Mouse (Mus musculus) stomach, embryonic 16.5 days (tissue): ENCODE measurements at regions not wholly inside any gene's neighbourhood (a gene's known extent, or its start where the extent isn't known, plus 50 kb on each side); places are given as distances from the start of the nearest gene placed in this dataset.

Source experiments
- ATAC-seq: fragments of 200-750 bp; cut with Nextera tagmentation; 2 replicates; pipeline ENCODE4 v1.8.0; 2017; ENCODE audit warnings: moderate number of reproducible peaks, moderate TSS enrichment; ENCODE audit not compliant: insufficient read depth, low FRiP score
- H3K27ac ChIP-seq: fragments of 300-500 bp; sonication (generic); 2 replicates; pipeline ENCODE4 v1.5.1; 2014; ENCODE audit warnings: low read length
- H3K27me3 ChIP-seq: fragments of 300-500 bp; sonication (generic); 2 replicates; pipeline ENCODE4 v1.6.1; 2014; ENCODE audit warnings: low read length, control low read depth, mixed read lengths; ENCODE audit not compliant: control insufficient read depth, insufficient read depth
- H3K36me3 ChIP-seq: fragments of 300-500 bp; sonication (generic); 2 replicates; pipeline ENCODE4 v1.6.1; 2014; ENCODE audit warnings: low read length; ENCODE audit not compliant: control insufficient read depth, insufficient read depth
- H3K4me1 ChIP-seq: fragments of 300-500 bp; sonication (generic); 2 replicates; pipeline ENCODE4 v1.6.1; 2014; ENCODE audit warnings: low read length, control low read depth, mixed read lengths; ENCODE audit not compliant: control insufficient read depth, insufficient read depth
- H3K4me2 ChIP-seq: fragments of 300-500 bp; sonication (generic); 2 replicates; pipeline ENCODE4 v1.6.1; 2014; ENCODE audit warnings: low read depth, low read length, mixed read lengths
- H3K4me3 ChIP-seq: fragments of 300-500 bp; sonication (generic); replicated peaks from 2 replicates; pipeline ENCODE4 v1.5.1; 2014; ENCODE audit warnings: mild to moderate bottlenecking, low read length
- H3K9ac ChIP-seq: fragments of 300-500 bp; sonication (generic); 2 replicates; pipeline ENCODE4 v1.6.1; 2014; ENCODE audit warnings: low read length
- H3K9me3 ChIP-seq: fragments of 300-500 bp; sonication (generic); replicated peaks from 2 replicates; pipeline ENCODE4 v1.6.1; 2016; ENCODE audit warnings: low read length, control low read depth; ENCODE audit not compliant: control insufficient read depth
- WGBS: fragments of 180-500 bp; shearing (Covaris S2); extraction: QIAGEN DNeasy Blood & Tissue Kit; methylation state at CpG from one replicate; pipeline ENCODE4 v1.1.7; 2014; 5-methylcytosine and 5-hydroxymethylcytosine counted together

DNA sequence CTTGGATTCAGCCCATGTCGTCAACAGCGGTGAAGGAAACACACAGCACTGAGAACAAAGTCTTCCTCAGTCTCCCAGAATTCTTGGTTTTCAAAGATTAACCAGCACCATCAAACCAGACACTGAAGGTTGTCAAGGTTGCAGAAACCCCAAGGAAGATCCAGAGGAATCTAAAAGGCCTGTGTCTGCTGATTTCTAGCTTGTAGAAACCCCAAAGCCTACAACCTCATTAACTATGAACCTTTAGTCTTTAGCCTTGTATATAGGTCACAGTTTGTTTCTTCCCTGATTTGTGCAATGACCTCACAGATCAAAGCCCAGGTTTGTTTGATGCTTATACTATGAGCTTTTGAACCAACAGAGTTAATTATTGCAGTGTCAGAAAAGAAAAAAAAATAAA lies 497.1 kb upstream of the Tnp1 start:
- Histone ChIP-seq H3K27ac (no peak overlapping the region), H3K4me2 (no peak overlapping the region), H3K4me3 (no peak overlapping the region), H3K4me1 (no peaks in the 10 kb centered on the region; the same call in 1 of the 2 replicates), H3K27me3 (no peaks in the 10 kb centered on the region), H3K9me3 (no peaks in the 10 kb centered on the region), H3K9ac (no peak overlapping the region), H3K36me3 (no peaks in the 10 kb centered on the region)
- no peak for ATAC-seq
- WGBS, result 97% methylated on average over 2 of the region's 2 CpGs

- no peak overlapping the region for H3K9ac ChIP-seq
- H3K27me3 ChIP-seq, result no peaks in the 10 kb centered on the region
- H3K4me3 ChIP-seq, result no peak overlapping the region
- peaks cover 7% of the 10 kb centered on the region for H3K4me1 ChIP-seq
- no peak overlapping the region for H3K4me2 ChIP-seq
- 37% methylated on average over 10 of the region's 10 CpGs for WGBS
- H3K9me3 ChIP-seq, result no peaks in the 10 kb centered on the region
- H3K36me3 ChIP-seq, result no peaks in the 10 kb centered on the region
- H3K27ac ChIP-seq, result peak overlapping the region; percentile 60
- ATAC-seq, result peak; percentile 62
Observed at GRCm38 (mm10) chr1:73507071-73507754, 491.5 kb upstream of the Tnp1 start.

DNA sequence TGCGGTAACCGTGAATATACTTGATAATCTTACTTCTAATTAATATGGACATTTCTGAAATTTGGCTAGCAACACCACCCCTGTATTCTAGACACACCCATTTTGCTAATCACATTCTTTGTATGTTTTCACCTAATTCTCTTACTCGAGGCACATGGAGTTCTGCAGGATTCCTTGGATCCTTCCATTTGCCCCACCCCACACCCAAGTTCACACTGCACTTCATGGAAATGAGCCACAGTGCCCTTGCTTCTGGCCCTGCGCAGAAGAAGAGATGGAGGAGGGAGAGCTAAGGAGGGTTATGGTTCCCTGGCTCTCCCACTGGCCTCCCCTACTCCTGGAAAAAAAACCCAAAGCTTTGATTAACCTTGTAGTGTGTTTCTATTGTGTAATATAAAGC lies 487.9 kb upstream of the Tnp1 start:
- Histone ChIP-seq H3K4me1 (peaks cover 7% of the 10 kb centered on the region), H3K9me3 (no peaks in the 10 kb centered on the region), H3K27ac (peak overlapping the region; percentile 15; the same call in 1 of the 2 replicates), H3K36me3 (no peaks in the 10 kb centered on the region), H3K27me3 (no peaks in the 10 kb centered on the region), H3K4me3 (no peak overlapping the region), H3K4me2 (no peak overlapping the region), H3K9ac (no peak overlapping the region)
- ATAC-seq, result no peak
- WGBS, result 82% methylated on average over 4 of the region's 4 CpGs

DNA sequence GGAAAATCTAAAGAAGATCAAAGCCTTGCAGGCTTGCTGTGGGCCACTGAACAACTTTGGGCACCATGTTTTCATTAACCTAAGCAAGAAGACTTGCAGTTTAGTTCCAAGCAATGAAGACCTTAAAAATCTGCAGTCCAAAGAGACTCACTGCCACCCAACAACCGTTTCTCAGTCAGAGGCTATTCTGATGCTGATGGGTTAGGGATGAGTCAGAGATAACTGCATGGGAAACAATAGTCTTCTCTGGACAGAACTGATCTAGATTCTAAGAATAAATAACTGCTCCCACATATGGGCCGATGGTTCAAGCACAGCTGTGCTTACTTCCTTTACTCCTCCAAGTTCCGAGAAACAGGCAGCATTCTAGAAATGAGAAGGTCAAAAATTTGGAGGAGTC lies 485.0 kb upstream of the Tnp1 start:
- Histone ChIP-seq H3K4me2 (no peak overlapping the region), H3K27ac (no peak overlapping the region), H3K9ac (no peak overlapping the region), H3K4me1 (no peaks in the 10 kb centered on the region), H3K36me3 (no peaks in the 10 kb centered on the region), H3K27me3 (no peaks in the 10 kb centered on the region), H3K4me3 (no peak overlapping the region), H3K9me3 (no peaks in the 10 kb centered on the region)
- WGBS, result 75% methylated on average over 3 of the region's 3 CpGs
- no peak for ATAC-seq

DNA sequence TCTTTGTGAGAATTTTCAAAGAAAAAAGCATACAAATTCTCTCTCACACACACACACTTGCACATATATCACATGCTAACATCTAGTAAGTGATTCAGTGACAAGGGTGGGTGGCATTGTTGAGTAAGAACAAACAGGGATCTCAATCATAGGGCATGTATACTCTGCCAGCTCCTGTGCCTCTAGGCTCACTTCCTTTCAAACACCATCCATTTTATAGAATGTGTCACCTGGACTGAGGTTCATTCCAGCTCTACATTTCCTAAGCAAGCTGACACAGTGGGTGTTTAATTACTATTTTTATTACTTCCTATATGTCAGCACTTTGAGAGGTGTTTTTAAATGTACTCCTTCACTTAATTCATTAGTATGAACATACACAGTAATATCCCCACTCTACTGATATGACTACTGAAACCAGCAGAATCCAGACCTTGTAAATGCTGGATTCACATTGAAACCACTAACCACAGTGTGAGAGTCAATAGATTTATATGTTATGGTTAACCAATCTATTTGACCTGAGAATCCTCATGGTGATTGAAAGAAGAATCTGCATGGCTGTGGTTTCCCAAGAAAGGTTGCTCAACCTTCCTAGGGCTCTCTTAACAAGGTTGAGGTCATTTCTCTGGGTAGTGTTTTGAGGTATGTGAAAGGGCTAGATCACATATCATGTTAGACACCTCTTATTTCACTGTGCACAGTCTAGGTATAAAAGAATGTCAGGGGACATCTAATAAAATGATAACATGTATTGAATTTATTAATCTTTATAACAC lies 480.5 kb upstream of the Tnp1 start:
- H3K4me3 ChIP-seq, result no peak overlapping the region
- no peak overlapping the region for H3K4me2 ChIP-seq
- no peaks in the 10 kb centered on the region for H3K9me3 ChIP-seq
- no peaks in the 10 kb centered on the region for H3K27me3 ChIP-seq
- H3K4me1 ChIP-seq, result no peaks in the 10 kb centered on the region
- H3K9ac ChIP-seq, result no peak overlapping the region
- no peak for ATAC-seq
- H3K36me3 ChIP-seq, result no peaks in the 10 kb centered on the region
- no peak overlapping the region for H3K27ac ChIP-seq

- no peak for ATAC-seq
- H3K36me3 ChIP-seq, result no peaks in the 10 kb centered on the region
- peaks cover 3% of the 10 kb centered on the region; the same call in 1 of the 2 replicates for H3K4me1 ChIP-seq
- no peak overlapping the region for H3K4me3 ChIP-seq
- no peak overlapping the region for H3K27ac ChIP-seq
- no peaks in the 10 kb centered on the region for H3K9me3 ChIP-seq
- H3K9ac ChIP-seq, result no peak overlapping the region
- no peaks in the 10 kb centered on the region for H3K27me3 ChIP-seq
- 66% methylated on average over 2 of the region's 2 CpGs for WGBS
- no peak overlapping the region for H3K4me2 ChIP-seq
Observed at GRCm38 (mm10) chr1:73481956-73482355, 466.2 kb upstream of the Tnp1 start.

DNA sequence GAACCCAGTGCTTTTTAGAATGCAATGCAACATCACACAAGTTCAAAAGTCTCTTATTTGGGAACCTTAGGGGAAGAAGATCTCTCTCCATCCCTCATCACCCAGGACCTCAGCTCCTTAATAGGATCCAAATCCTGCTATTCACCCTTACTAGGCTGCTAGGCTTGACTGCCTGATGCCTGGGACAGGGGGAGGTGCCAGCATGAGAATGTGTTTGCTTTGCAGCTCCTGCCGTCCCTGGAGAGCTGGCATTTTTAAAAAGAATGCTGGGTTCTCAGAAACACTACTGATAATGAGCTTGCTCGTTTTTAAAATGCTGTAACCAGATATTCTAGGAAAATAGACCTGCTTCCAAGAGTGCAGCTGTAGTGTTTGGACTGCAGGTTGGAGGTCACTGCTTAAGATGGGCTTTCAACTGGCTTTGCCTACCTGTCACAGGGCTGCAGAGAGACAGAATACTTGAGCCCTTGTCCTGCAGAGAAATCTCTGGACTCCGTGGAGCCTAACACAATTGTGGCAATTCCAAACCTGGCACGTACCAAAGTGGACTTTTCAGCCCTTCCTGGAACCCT lies 463.7 kb upstream of the Tnp1 start:
- Histone ChIP-seq H3K27ac (no peak overlapping the region), H3K4me1 (no peaks in the 10 kb centered on the region), H3K36me3 (no peaks in the 10 kb centered on the region), H3K4me3 (no peak overlapping the region), H3K9me3 (no peaks in the 10 kb centered on the region), H3K4me2 (no peak overlapping the region), H3K9ac (no peak overlapping the region), H3K27me3 (no peaks in the 10 kb centered on the region)
- ATAC-seq, result no peak
- WGBS, result 41% methylated on average over 4 of the region's 4 CpGs

DNA sequence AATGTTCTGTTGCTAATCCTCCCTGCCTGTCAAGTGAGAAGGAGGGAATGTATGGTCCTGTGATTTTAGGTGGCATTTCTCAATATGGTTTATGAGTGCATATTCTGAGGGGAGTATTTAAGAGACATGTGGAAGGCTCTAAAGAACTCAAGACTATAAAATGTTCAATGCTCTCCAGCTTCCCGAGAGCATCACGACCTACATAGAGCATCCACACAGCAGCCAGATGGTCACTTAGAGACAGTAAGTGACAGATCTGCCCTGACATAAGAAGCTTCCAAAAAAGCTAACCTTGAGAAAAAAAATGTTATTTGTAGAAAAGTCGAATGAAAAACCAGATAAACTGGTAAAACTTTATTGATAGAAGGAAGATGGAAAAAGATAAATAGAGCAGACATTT lies 444.9 kb upstream of the Tnp1 start:
- Histone ChIP-seq H3K4me2 (no peak overlapping the region), H3K9ac (no peak overlapping the region), H3K36me3 (no peaks in the 10 kb centered on the region), H3K27me3 (no peaks in the 10 kb centered on the region), H3K27ac (no peak overlapping the region), H3K9me3 (no peaks in the 10 kb centered on the region), H3K4me3 (no peak overlapping the region), H3K4me1 (no peaks in the 10 kb centered on the region)
- ATAC-seq, result no peak
- 76% methylated on average over 3 of the region's 3 CpGs for WGBS

DNA sequence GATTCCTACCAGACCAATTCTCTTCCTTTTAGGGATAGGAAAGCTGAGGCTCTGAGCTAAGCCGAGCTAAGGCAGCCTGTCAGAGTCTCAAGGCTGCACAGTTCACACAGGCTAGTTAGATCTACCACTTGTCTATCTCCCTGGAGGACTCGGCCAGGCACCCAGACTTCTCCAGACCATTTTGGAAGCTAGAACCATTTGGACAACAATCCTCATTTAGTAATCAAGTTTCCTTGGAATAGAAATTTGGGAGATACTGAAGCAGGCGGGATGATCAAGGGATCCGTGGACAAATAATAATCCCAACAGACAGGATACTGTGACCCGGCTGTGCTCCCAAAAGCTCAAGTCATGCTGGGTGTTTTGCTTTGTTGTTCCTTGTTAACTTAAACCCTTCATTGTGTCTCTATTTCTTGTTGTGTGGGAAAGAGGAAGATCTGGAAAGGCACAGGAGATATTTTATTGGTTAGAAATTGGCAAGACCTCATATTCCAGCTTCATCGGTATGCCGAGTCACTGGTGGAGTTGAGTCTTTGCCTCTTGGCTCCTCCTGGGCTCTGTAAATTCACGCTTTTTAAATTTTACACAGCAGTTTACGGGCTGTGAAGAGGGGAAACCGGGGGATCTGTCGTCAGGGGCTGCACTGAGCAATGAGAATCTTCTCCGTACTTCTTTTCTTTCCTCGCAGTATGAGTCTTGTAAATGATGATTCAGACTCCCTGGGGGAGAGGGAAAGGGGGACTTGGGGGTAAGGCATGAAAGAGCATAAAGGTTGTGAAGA lies 444.2 kb upstream of the Tnp1 start:
- Histone ChIP-seq H3K27me3 (no peaks in the 10 kb centered on the region), H3K27ac (no peak overlapping the region), H3K4me2 (no peak overlapping the region), H3K4me1 (no peaks in the 10 kb centered on the region), H3K9ac (no peak overlapping the region), H3K4me3 (no peak overlapping the region), H3K36me3 (no peaks in the 10 kb centered on the region), H3K9me3 (no peaks in the 10 kb centered on the region)
- WGBS, result 79% methylated on average over 13 of the region's 13 CpGs
- ATAC-seq, result no peak
